Mouse (Mus musculus): ENCODE data around the gene Rasgef1c. TPM values are rescaled to one million over a fixed set of nuclear protein-coding genes. Genes with fewer than 3 reads are reported as not detected.
A peak's percentile ranks its signal among the peaks of the same experiment; 100 is the strongest.

The Rasgef1c gene
- total and polyA plus RNA-seq, 2 experiments from 2014 or later = not detected

DNA sequence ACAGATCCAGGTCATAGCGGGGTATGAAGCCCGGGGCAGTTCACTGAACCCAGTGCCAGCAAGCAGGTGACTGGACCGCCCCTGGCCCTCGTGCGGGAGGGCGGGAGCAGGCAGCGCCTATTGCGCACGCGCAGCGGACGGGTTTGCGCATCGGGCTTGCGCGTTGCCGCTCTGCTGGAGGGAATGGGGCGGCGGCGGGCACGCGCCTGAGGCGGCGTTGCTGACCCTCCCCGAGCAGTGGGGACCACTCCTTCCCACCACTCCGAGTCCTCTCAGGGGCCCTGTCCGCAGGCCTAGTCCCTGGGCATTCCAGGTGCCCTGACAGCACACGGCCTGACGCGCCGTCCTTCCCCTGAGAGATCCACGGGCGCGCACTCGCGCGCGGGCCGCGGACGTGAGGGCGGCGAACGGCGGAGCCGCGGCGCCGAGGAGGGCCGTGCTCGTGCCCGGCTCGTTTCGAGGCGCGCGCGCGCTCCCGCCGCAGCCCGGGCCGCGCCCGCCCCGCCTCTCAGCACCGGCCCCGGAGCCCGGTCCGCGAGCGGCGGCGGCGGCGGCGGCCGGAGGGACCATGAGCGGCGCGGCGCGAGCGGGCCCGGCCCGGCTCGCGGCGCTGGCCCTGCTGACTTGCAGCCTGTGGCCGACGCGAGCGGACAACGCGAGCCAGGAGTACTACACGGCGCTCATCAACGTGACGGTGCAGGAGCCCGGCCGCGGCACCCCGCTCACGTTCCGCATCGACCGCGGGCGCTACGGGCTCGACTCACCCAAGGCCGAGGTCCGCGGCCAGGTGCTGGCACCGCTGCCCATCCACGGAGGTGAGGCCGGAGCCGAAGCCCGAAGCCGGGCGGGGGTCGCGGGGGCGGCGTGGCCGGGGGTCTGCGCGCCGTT, 123.4 kb downstream of the Rasgef1c start, which contains the start of gene Rnf130:
Rnf130 (plus strand) TSS at position 514 of the 888 bp plus-strand sequence.
- peak; percentile 87 for DNase-seq (ENCODE audit: low spot score)
- H3K4me3 ChIP-seq (ENCODE audit: low read depth, low read length) = peak within 1 kb of the TSS; percentile 98
- H3K9ac ChIP-seq (replicated peaks; ENCODE audit: low read depth, low read length) = peak within 1 kb of the TSS; percentile 98
- H3K27ac ChIP-seq (ENCODE audit: low read depth) = peak within 1 kb of the TSS; percentile 89
- no peaks in the 10 kb centered on the region for H3K9me3 ChIP-seq (replicated peaks; ENCODE audit: control insufficient read depth, low read length)
- no peaks in the 10 kb centered on the region for H3K27me3 ChIP-seq (ENCODE audit: control insufficient read depth, insufficient read depth, low read length)
- H3K36me3 ChIP-seq (replicated peaks; ENCODE audit: control insufficient read depth, insufficient read depth, low read length) = no peaks in the 10 kb centered on the region
- under 1% methylated on average over 111 of the region's 129 CpGs for WGBS
- H3K4me1 ChIP-seq (ENCODE audit: control insufficient read depth, insufficient read depth) = 0 out of 2 replicates have a peak, but pooled peaks cover 8% of the 10 kb centered on the region
- TF ChIP-seq CTCF (IDR thresholded peaks at IDR 0.05; ENCODE audit: low read depth) (no peak), EP300 (IDR thresholded peaks at IDR 0.05; ENCODE audit: low read depth) (no peak)
- peak; percentile 89 for ATAC-seq (ENCODE audit: insufficient read depth, low read depth)
- peak within 1 kb of the TSS; percentile 100 for H3K4me2 ChIP-seq (ENCODE audit: low read depth, low read length)

DNA sequence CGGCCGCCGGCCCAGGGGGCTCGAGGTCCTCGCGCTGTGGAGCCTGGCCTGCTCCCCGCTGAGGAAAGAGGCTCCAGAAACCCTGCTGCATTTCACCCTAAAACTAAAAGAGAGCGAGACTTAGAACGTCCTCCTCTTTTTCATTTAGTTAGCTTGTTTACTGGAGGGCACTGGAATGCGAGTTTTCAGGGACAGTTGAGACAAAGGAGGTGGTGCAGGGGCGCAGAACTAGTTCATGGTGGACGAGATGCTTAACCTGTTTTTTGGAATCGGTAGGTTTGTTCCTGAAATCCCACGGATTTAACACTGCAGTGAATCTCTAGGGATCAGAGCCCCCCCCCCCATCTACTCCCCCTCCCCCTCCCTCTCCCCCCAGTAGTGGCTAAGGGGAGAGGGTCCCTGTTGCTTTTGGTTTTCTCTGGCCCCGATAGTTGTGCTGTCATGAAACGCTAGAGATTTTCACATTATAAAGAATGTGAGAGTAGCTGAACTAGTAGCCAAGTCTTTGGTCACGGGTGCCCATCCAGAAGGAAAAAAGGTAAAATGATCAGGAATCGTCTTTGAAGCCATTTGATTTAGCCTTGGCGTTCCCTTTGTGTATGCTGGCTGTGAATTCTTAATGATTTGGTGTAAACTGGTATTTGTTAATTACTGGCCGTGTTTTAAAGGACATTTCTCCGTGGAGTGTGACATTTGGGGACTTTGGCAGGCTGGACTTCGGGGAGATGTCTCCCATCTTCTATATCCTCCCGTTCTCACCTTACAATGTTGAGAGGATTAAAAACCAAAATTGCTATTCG, 124.3 kb downstream of the Rasgef1c start:
- TF ChIP-seq EP300 (IDR thresholded peaks at IDR 0.05; ENCODE audit: low read depth) = no peak
- DNase-seq (ENCODE audit: low spot score) = peak; percentile 24
- Histone ChIP-seq H3K27ac (ENCODE audit: low read depth) (peak overlapping the region; percentile 89), H3K4me1 (ENCODE audit: control insufficient read depth, insufficient read depth) (0 out of 2 replicates have a peak, but pooled peaks cover 8% of the 10 kb centered on the region), H3K27me3 (ENCODE audit: control insufficient read depth, insufficient read depth, low read length) (no peaks in the 10 kb centered on the region), H3K4me3 (ENCODE audit: low read depth, low read length) (peak overlapping the region; percentile 98), H3K36me3 (replicated peaks; ENCODE audit: control insufficient read depth, insufficient read depth, low read length) (no peaks in the 10 kb centered on the region), H3K9ac (replicated peaks; ENCODE audit: low read depth, low read length) (peak overlapping the region; percentile 98), H3K9me3 (replicated peaks; ENCODE audit: control insufficient read depth, low read length) (no peaks in the 10 kb centered on the region), H3K4me2 (ENCODE audit: low read depth, low read length) (peak overlapping the region; percentile 100)
- no peak; the same call in 1 of the 2 replicates for ATAC-seq (ENCODE audit: insufficient read depth, low read depth)
- WGBS = 9% methylated on average over 24 of the region's 24 CpGs

GRCm38 (mm10) chr11:50026521-50027090, 125.0 kb downstream of the Rasgef1c start:
- Histone ChIP-seq H3K36me3 (replicated peaks; ENCODE audit: control insufficient read depth, insufficient read depth, low read length) (no peaks in the 10 kb centered on the region), H3K4me1 (ENCODE audit: control insufficient read depth, insufficient read depth) (0 out of 2 replicates have a peak, but pooled peaks cover 8% of the 10 kb centered on the region), H3K9ac (replicated peaks; ENCODE audit: low read depth, low read length) (no peak overlapping the region), H3K4me3 (ENCODE audit: low read depth, low read length) (peak overlapping the region; percentile 98), H3K27me3 (ENCODE audit: control insufficient read depth, insufficient read depth, low read length) (no peaks in the 10 kb centered on the region), H3K27ac (ENCODE audit: low read depth) (no peak overlapping the region), H3K9me3 (replicated peaks; ENCODE audit: control insufficient read depth, low read length) (no peaks in the 10 kb centered on the region), H3K4me2 (ENCODE audit: low read depth, low read length) (peak overlapping the region; percentile 100)
- no peak for DNase-seq (ENCODE audit: low spot score)
- no peak for TF ChIP-seq EP300 (IDR thresholded peaks at IDR 0.05; ENCODE audit: low read depth)
- no peak for TF ChIP-seq CTCF (IDR thresholded peaks at IDR 0.05; ENCODE audit: low read depth)
- WGBS = 38% methylated on average over 3 of the region's 3 CpGs
- ATAC-seq (ENCODE audit: insufficient read depth, low read depth) = no peak

DNA sequence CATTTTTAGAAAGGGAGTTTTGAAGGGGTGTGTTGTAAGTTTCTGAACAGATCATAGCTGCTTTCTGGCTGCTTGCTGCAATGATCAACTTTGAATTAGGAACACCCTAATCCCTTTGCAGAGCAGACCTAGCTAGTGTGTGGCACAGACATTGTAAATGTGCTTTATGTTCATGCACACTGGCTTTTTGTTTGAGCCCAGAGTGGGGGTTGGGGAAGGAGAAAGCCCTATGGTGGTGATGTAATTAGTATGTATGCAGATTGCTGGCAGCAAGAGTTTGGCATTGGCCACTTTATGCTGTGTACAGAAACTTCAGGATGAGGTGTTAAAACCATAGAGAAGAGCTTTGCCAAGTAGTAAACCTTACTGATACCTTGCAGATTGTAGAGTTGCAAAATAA, 126.8 kb downstream of the Rasgef1c start:
- Histone ChIP-seq H3K4me3 (ENCODE audit: low read depth, low read length) (no peak overlapping the region), H3K36me3 (replicated peaks; ENCODE audit: control insufficient read depth, insufficient read depth, low read length) (no peaks in the 10 kb centered on the region), H3K9me3 (replicated peaks; ENCODE audit: control insufficient read depth, low read length) (no peaks in the 10 kb centered on the region), H3K27ac (ENCODE audit: low read depth) (no peak overlapping the region), H3K4me2 (ENCODE audit: low read depth, low read length) (no peak overlapping the region), H3K4me1 (ENCODE audit: control insufficient read depth, insufficient read depth) (0 out of 2 replicates have a peak, but pooled peaks cover 8% of the 10 kb centered on the region), H3K9ac (replicated peaks; ENCODE audit: low read depth, low read length) (no peak overlapping the region), H3K27me3 (ENCODE audit: control insufficient read depth, insufficient read depth, low read length) (no peaks in the 10 kb centered on the region)
- no peak for DNase-seq (ENCODE audit: low spot score)
- no peak for ATAC-seq (ENCODE audit: insufficient read depth, low read depth)
- TF ChIP-seq EP300 (IDR thresholded peaks at IDR 0.05; ENCODE audit: low read depth) (no peak), CTCF (IDR thresholded peaks at IDR 0.05; ENCODE audit: low read depth) (no peak)

Small RNA genes within 50 kb of the gene (microRNA-seq; reads per million reads assigned to microRNA genes)
- not detected for gene Gm23492

Other genes with a start within 250 kb of the Rasgef1c start
- gene Scgb3a1, start 238.2 kb upstream of the Rasgef1c start, total RNA-seq (2014; rRNA removed; ENCODE audit: low replicate concordance) = 2.0 and 82.4 TPM in 2 replicates
- 2.0 and 301 TPM in 2 replicates for gene Scgb3a1, start 238.2 kb upstream of the Rasgef1c start, polyA plus RNA-seq (2015; fragmentation: Nextera tagmentation; extraction: Ambion mirVana)
- gene Cnot6, start 189.1 kb upstream of the Rasgef1c start, total RNA-seq (2014; rRNA removed; ENCODE audit: low replicate concordance) = 21.4 and 36.6 TPM in 2 replicates
- gene Cnot6, start 189.1 kb upstream of the Rasgef1c start, polyA plus RNA-seq (2015; fragmentation: Nextera tagmentation; extraction: Ambion mirVana) = 19.6 and 19.8 TPM in 2 replicates
- gene Gfpt2, start 107.7 kb upstream of the Rasgef1c start, total RNA-seq (2014; rRNA removed; ENCODE audit: low replicate concordance) = 6.1 and 10.8 TPM in 2 replicates
- gene Gfpt2, start 107.7 kb upstream of the Rasgef1c start, polyA plus RNA-seq (2015; fragmentation: Nextera tagmentation; extraction: Ambion mirVana) = 8.5 TPM in 2 replicates
- 37.2 and 55.8 TPM in 2 replicates for gene Mapk9, start 55.1 kb upstream of the Rasgef1c start, total RNA-seq (2014; rRNA removed; ENCODE audit: low replicate concordance)
- 25.4 and 25.9 TPM in 2 replicates for gene Mapk9, start 55.1 kb upstream of the Rasgef1c start, polyA plus RNA-seq (2015; fragmentation: Nextera tagmentation; extraction: Ambion mirVana)
- 32.7 and 47.6 TPM in 2 replicates for gene Rnf130, start 123.5 kb downstream of the Rasgef1c start, total RNA-seq (2014; rRNA removed; ENCODE audit: low replicate concordance)
- 42.3 and 46.1 TPM in 2 replicates for gene Rnf130, start 123.5 kb downstream of the Rasgef1c start, polyA plus RNA-seq (2015; fragmentation: Nextera tagmentation; extraction: Ambion mirVana)
- 37.6 and 49.0 TPM in 2 replicates for gene Tbc1d9b, start 229.6 kb downstream of the Rasgef1c start, total RNA-seq (2014; rRNA removed; ENCODE audit: low replicate concordance)
- gene Tbc1d9b, start 229.6 kb downstream of the Rasgef1c start, polyA plus RNA-seq (2015; fragmentation: Nextera tagmentation; extraction: Ambion mirVana) = 18.2 and 18.4 TPM in 2 replicates

Data from heart, postnatal 0 days (tissue).